Mouse (Mus musculus) G1E-ER4 (cell line): ENCODE data around the gene 1700001C19Rik. TPM values are rescaled to one million over a fixed set of nuclear protein-coding genes. Genes with fewer than 3 reads are reported as not detected.

Experiments
- GATA1 ChIP-seq: IDR thresholded peaks from one replicate; pipeline ENCODE4 v1.8.0; 2012; ENCODE audit warnings: low read length, inconsistent platforms
- polyA plus RNA-seq: library from polyadenylated mRNA; stranded (reverse); fragments of >175 nt; gene quantifications from 2 replicates; pipeline ENCODE4 v1.2.3, GENCODE M21; 2012

1700001C19Rik gene
- not detected in 2 replicates for polyA plus RNA-seq

GRCm38 (mm10) chr17:47436907-47437547 is at the start of gene 1700001C19Rik:
TSS of gene 1700001C19Rik (minus strand) at chr17:47437376.
- no peak for TF ChIP-seq GATA1

GRCm38 (mm10) chr17:47485791-47486190 is 48.6 kb upstream of the 1700001C19Rik start:
- no peak for TF ChIP-seq GATA1

- no peak for TF ChIP-seq GATA1
These were observed 47.8 kb upstream of the 1700001C19Rik start for GRCm38 (mm10) chr17:47484993-47485392.

- no peak for TF ChIP-seq GATA1
These were observed 47.2 kb upstream of the 1700001C19Rik start for GRCm38 (mm10) chr17:47484241-47484921.

- TF ChIP-seq GATA1: no peak
These were observed 45.2 kb upstream of the 1700001C19Rik start for GRCm38 (mm10) chr17:47482401-47482800.

GRCm38 (mm10) chr17:47479887-47480286 is 42.7 kb upstream of the 1700001C19Rik start:
- no peak for TF ChIP-seq GATA1

GRCm38 (mm10) chr17:47475714-47476113 is 38.5 kb upstream of the 1700001C19Rik start:
- no peak for TF ChIP-seq GATA1

GRCm38 (mm10) chr17:47475181-47475580 is 38.0 kb upstream of the 1700001C19Rik start:
- TF ChIP-seq GATA1: no peak

GRCm38 (mm10) chr17:47474250-47474649 is 37.1 kb upstream of the 1700001C19Rik start:
- TF ChIP-seq GATA1: no peak

GRCm38 (mm10) chr17:47473434-47473974 is 36.3 kb upstream of the 1700001C19Rik start:
- TF ChIP-seq GATA1: no peak

- no peak for TF ChIP-seq GATA1
These were observed 35.5 kb upstream of the 1700001C19Rik start for GRCm38 (mm10) chr17:47472435-47473350.

GRCm38 (mm10) chr17:47470686-47471085 is 33.5 kb upstream of the 1700001C19Rik start:
- TF ChIP-seq GATA1: no peak

GRCm38 (mm10) chr17:47470121-47470520 is 32.9 kb upstream of the 1700001C19Rik start:
- no peak for TF ChIP-seq GATA1

- no peak for TF ChIP-seq GATA1
These were observed 32.5 kb upstream of the 1700001C19Rik start for GRCm38 (mm10) chr17:47469642-47470041.

- no peak for TF ChIP-seq GATA1
These were observed 31.3 kb upstream of the 1700001C19Rik start for GRCm38 (mm10) chr17:47468466-47468865.

- TF ChIP-seq GATA1: no peak
These were observed 30.9 kb upstream of the 1700001C19Rik start for GRCm38 (mm10) chr17:47468063-47468462.
